Mouse (Mus musculus) embryonic facial prominence, embryonic 14.5 days (tissue): ENCODE data around the gene Prkar1b. TPM values are rescaled to one million over a fixed set of nuclear protein-coding genes. Genes with fewer than 3 reads are reported as not detected.

ENCODE experiments used
- ATAC-seq: fragments of 200-750 bp; cut with Nextera tagmentation; 2 replicates; pipeline ENCODE4 v1.8.0; 2017; ENCODE audit warnings: low read depth, moderate number of reproducible peaks, moderate TSS enrichment
- DNase-seq: peaks from one replicate; pipeline ENCODE4 v3.0.0-alpha.2; 2015; ENCODE audit warnings: low spot score
- H3K27ac ChIP-seq: fragments of 300-500 bp; sonication (generic); replicated peaks from 2 replicates; pipeline ENCODE4 v1.5.1; 2014; ENCODE audit warnings: low read depth, mild to moderate bottlenecking, low read length, moderate library complexity
- H3K27me3 ChIP-seq: fragments of 300-500 bp; sonication (generic); replicated peaks from 2 replicates; pipeline ENCODE4 v1.6.1; 2014; ENCODE audit warnings: low read length; ENCODE audit not compliant: control insufficient read depth, insufficient read depth
- H3K36me3 ChIP-seq: fragments of 300-500 bp; sonication (generic); 2 replicates; pipeline ENCODE4 v1.6.1; 2014; ENCODE audit warnings: low read length, mixed read lengths; ENCODE audit not compliant: control insufficient read depth, insufficient read depth
- H3K4me1 ChIP-seq: fragments of 300-500 bp; sonication (generic); 2 replicates; pipeline ENCODE4 v1.6.1; 2014; ENCODE audit warnings: antibody characterized with exemption, low read length; ENCODE audit not compliant: control insufficient read depth, insufficient read depth
- H3K4me2 ChIP-seq: fragments of 300-500 bp; sonication (generic); 2 replicates; pipeline ENCODE4 v1.6.1; 2014; ENCODE audit warnings: low read depth, mild to moderate bottlenecking, low read length, moderate library complexity, mixed read lengths
- H3K4me3 ChIP-seq: fragments of 300-500 bp; sonication (generic); 2 replicates; pipeline ENCODE4 v1.5.1; 2014; ENCODE audit warnings: low read depth, mild to moderate bottlenecking, low read length
- H3K9ac ChIP-seq: fragments of 300-500 bp; sonication (generic); 2 replicates; pipeline ENCODE4 v1.6.1; 2014; ENCODE audit warnings: low read depth, mild to moderate bottlenecking, low read length, moderate library complexity, mixed read lengths
- H3K9me3 ChIP-seq: fragments of 300-500 bp; sonication (generic); 2 replicates; pipeline ENCODE4 v1.6.1; 2016; ENCODE audit warnings: low read length; ENCODE audit not compliant: control insufficient read depth
- WGBS: fragments of 180-500 bp; shearing (Covaris S2); extraction: QIAGEN DNeasy Blood & Tissue Kit; methylation state at CpG from one replicate; pipeline ENCODE4 v1.1.7; 2014; 5-methylcytosine and 5-hydroxymethylcytosine counted together
- polyA plus RNA-seq: library from polyadenylated mRNA; unstranded; fragments of >200 nt; fragmentation: Nextera tagmentation; extraction: Ambion mirVana; gene quantifications from 2 replicates; pipeline ENCODE4 v1.2.1, GENCODE M21; 2014

Gene Prkar1b
- polyA plus RNA-seq, 1 experiment from 2014 or later = 22.8 TPM

DNA sequence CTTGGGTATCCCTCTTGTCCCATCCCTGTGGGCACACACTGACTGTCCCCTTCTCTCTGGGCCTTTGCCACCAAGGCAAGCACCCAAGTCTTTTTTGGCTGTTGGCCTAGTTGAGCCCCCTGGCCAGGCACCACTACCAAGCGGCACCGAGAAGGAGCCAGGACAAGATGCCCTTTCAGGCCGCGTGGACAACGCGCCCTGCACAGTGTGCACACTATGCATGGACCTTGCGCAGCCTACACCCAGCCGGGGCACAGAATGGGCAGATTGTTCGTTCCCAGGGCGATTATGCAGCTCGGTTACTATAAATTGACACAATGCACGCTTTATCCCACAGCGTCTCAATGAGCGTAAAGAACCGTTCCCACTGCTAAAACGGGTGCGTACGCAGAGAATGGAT lies 98.5 kb downstream of the Prkar1b start:
- H3K36me3 ChIP-seq = no peaks in the 10 kb centered on the region
- H3K27me3 ChIP-seq = no peaks in the 10 kb centered on the region
- H3K4me1 ChIP-seq = no peaks in the 10 kb centered on the region
- H3K4me3 ChIP-seq = no peak overlapping the region
- DNase-seq (no peak), ATAC-seq (peak; percentile 55; the same call in 1 of the 2 replicates)
- H3K4me2 ChIP-seq = no peak overlapping the region
- H3K27ac ChIP-seq = no peak overlapping the region
- H3K9ac ChIP-seq = no peak overlapping the region
- H3K9me3 ChIP-seq = no peaks in the 10 kb centered on the region
- 89% methylated on average over 18 of the region's 18 CpGs for WGBS

DNA sequence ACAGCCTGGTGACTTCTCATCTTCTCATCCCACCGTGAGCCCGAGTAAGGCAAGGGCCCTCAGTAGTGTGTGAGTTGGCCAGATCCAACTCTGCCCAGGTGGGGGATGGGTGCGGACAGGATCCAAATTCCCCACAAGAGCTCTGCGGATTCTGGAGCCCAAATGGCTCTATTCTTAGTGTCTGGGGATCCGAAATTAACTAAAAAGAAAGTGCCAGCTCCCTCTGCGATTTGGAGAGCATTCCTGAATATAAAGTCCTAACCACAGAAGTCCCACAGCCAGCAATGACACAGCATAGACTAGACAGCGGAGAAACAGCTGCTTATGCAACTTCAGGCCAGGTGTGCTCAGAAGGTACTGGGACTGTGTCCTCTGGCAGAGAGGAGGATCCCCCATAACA lies 100.4 kb downstream of the Prkar1b start:
- Histone ChIP-seq H3K27me3 (no peaks in the 10 kb centered on the region), H3K4me1 (no peaks in the 10 kb centered on the region), H3K9ac (no peak overlapping the region), H3K27ac (no peak overlapping the region), H3K36me3 (no peaks in the 10 kb centered on the region), H3K4me2 (no peak overlapping the region), H3K9me3 (no peaks in the 10 kb centered on the region), H3K4me3 (no peak overlapping the region)
- 78% methylated on average over 7 of the region's 7 CpGs for WGBS
- ATAC-seq = no peak
- no peak for DNase-seq

- ATAC-seq (no peak), DNase-seq (no peak)
- WGBS = 82% methylated on average over 2 of the region's 2 CpGs
- no peak overlapping the region for H3K9ac ChIP-seq
- no peaks in the 10 kb centered on the region for H3K36me3 ChIP-seq
- no peak overlapping the region for H3K4me3 ChIP-seq
- no peaks in the 10 kb centered on the region for H3K9me3 ChIP-seq
- no peak overlapping the region for H3K4me2 ChIP-seq
- no peaks in the 10 kb centered on the region for H3K4me1 ChIP-seq
- H3K27me3 ChIP-seq = no peaks in the 10 kb centered on the region
- no peak overlapping the region for H3K27ac ChIP-seq
Measured at GRCm38 (mm10) chr5:139047171-139047570, 102.6 kb downstream of the Prkar1b start.

- Histone ChIP-seq H3K4me1 (no peaks in the 10 kb centered on the region), H3K4me2 (no peak overlapping the region), H3K9ac (no peak overlapping the region), H3K9me3 (no peaks in the 10 kb centered on the region), H3K4me3 (no peak overlapping the region), H3K36me3 (0 out of 2 replicates have a peak, but pooled peaks cover 4% of the 10 kb centered on the region), H3K27ac (no peak overlapping the region), H3K27me3 (no peaks in the 10 kb centered on the region)
- no peak for DNase-seq
- 60% methylated on average over 5 of the region's 5 CpGs for WGBS
- ATAC-seq = no peak
Measured at GRCm38 (mm10) chr5:139046636-139047035, 103.2 kb downstream of the Prkar1b start.

DNA sequence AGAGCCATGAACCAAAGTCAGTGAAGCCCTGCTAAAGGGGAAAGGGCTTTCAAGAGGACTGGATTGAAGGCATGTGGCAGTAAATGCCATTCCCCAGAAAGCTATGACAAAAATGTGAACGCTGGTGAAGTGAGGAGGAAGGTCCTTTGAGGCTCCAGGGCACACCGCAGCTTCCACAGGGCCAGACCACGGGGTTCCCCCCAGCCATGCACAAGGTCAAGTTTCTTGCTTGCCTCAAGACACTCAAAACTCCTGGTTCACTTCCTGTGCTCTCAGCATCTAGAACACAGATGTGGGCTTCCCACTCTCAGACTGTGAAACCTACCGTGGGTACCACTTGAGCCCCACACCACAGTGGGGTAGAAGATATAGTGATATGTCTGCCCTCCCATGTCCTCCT lies 106.3 kb downstream of the Prkar1b start:
- H3K27me3 ChIP-seq = no peaks in the 10 kb centered on the region
- H3K9me3 ChIP-seq = no peaks in the 10 kb centered on the region
- no peak overlapping the region for H3K4me3 ChIP-seq
- H3K4me2 ChIP-seq = no peak overlapping the region
- DNase-seq = no peak
- H3K36me3 ChIP-seq = 0 out of 2 replicates have a peak, but pooled peaks cover 4% of the 10 kb centered on the region
- WGBS = 58% methylated on average over 4 of the region's 4 CpGs
- no peak overlapping the region for H3K27ac ChIP-seq
- no peaks in the 10 kb centered on the region for H3K4me1 ChIP-seq
- ATAC-seq = no peak
- no peak overlapping the region for H3K9ac ChIP-seq

GRCm38 (mm10) chr5:139042299-139042698 lies 107.5 kb downstream of the Prkar1b start:
- ATAC-seq (no peak), DNase-seq (no peak)
- H3K36me3 ChIP-seq = 0 out of 2 replicates have a peak, but pooled peaks cover 4% of the 10 kb centered on the region
- no peak overlapping the region for H3K4me3 ChIP-seq
- no peak overlapping the region for H3K9ac ChIP-seq
- no peak overlapping the region for H3K27ac ChIP-seq
- H3K4me2 ChIP-seq = no peak overlapping the region
- no peaks in the 10 kb centered on the region for H3K27me3 ChIP-seq
- no peaks in the 10 kb centered on the region for H3K9me3 ChIP-seq
- 82% methylated on average over 12 of the region's 12 CpGs for WGBS
- no peaks in the 10 kb centered on the region for H3K4me1 ChIP-seq

GRCm38 (mm10) chr5:139035171-139035570 lies 114.6 kb downstream of the Prkar1b start:
- no peak overlapping the region for H3K27ac ChIP-seq
- 0 out of 2 replicates have a peak, but pooled peaks cover 4% of the 10 kb centered on the region for H3K36me3 ChIP-seq
- H3K4me1 ChIP-seq = peaks cover 19% of the 10 kb centered on the region
- DNase-seq (no peak), ATAC-seq (no peak)
- no peaks in the 10 kb centered on the region for H3K9me3 ChIP-seq
- 59% methylated on average over 2 of the region's 2 CpGs for WGBS
- H3K4me2 ChIP-seq = no peak overlapping the region
- H3K27me3 ChIP-seq = no peaks in the 10 kb centered on the region
- H3K4me3 ChIP-seq = no peak overlapping the region
- H3K9ac ChIP-seq = no peak overlapping the region

DNA sequence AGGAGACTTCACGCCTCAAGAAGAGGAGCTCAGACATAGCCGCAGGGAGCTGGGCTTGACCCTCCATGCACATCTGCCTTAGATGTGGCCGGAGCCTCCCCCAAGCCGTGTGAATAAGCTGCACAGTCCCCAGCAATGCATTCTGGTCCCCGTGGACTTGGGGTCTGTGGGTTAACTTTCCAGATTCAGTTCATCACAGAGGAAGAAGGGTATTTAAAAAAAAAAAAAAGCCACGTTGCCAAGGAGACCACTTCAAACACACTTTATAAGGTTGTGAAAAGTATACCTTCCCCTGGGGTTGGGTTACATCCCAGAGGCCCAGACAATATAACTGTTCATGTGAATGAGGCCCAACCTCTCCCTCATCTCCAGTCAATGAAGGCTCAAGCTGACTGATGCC lies 115.1 kb downstream of the Prkar1b start:
- H3K27ac ChIP-seq = peak overlapping the region; percentile 69
- WGBS = 20% methylated on average over 6 of the region's 6 CpGs
- H3K9me3 ChIP-seq = no peaks in the 10 kb centered on the region
- no peaks in the 10 kb centered on the region for H3K27me3 ChIP-seq
- ATAC-seq = peak; percentile 64
- peak; percentile 81 for DNase-seq
- H3K4me1 ChIP-seq = peaks cover 19% of the 10 kb centered on the region
- H3K4me3 ChIP-seq = no peak overlapping the region
- 0 out of 2 replicates have a peak, but pooled peaks cover 4% of the 10 kb centered on the region for H3K36me3 ChIP-seq
- no peak overlapping the region for H3K9ac ChIP-seq
- H3K4me2 ChIP-seq = no peak overlapping the region
